Comparison of ENCODE assay signal across 10 mouse cellular contexts in the genomic region with DNA sequence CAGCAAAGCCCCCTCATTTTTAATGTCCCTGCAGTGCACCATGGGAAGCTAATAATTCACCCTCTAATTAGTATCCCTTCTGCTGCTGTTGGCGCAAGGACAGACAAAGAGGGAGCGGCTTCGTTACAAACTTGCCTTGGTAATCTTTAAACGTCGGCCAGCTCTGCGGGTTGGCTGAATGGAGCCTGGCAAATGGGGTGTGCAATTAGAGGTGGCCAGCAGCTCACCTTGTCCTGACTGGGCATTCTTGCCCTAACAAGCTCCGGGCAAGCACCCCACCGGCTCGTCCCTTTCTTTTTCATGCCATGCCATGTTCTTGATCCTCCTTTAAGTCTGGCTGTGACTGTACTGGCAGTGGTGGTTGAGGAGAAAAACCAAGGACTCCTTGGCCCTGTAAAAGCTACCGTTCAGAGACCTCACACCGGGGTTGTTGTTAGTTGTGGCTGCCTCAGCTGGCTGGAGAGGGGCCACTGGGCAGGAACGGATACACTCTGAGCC.
DNase-seq lines count a peak whose midpoint lies in the region; ATAC-seq and TF ChIP-seq lines count a peak whose summit lies in the region.
"Had no signal": no experiment of that assay in that cellular context is flagged by ENCODE, and none has a peak within 500 bp of the region (broad histone marks: within the 10 kb centered on the region; RNA-seq: fewer than 3 reads in every experiment).

No protein-coding gene starts in this region.

- ATAC-seq in hindbrain, embryonic 14.5 days (ENCODE audit: low FRiP score): peak; percentile 55; the same call in 1 of the 2 replicates
- ATAC-seq in midbrain, embryonic 16.5 days: peak; percentile 60; the same call in 1 of the 2 replicates
- ATAC-seq: Patski had no signal

- no peak overlapping the region for H3K4me3 ChIP-seq in heart, embryonic 10.5 days
- H3K4me3 ChIP-seq in hindbrain, embryonic 14.5 days (replicated peaks; ENCODE audit: low read length): no peak overlapping the region
- no peak overlapping the region for H3K4me3 ChIP-seq in midbrain, embryonic 16.5 days (ENCODE audit: low read depth, low read length)
- H3K4me3 ChIP-seq in lung, adult 2 months (replicated peaks; ENCODE audit: extremely low read depth, low read depth, low read length): no peak overlapping the region

- TF ChIP-seq POLR2A in lung, adult 2 months (IDR thresholded peaks at IDR 0.05; ENCODE audit: borderline replicate concordance, extremely low read depth, low read depth, low read length): no peak

- DNase-seq in heart, embryonic 10.5 days (ENCODE audit: low spot score): peak; percentile 69
- DNase-seq in heart, adult 18-20 months: no peak
- peak; percentile 59 to 67 for DNase-seq in cerebellum, postnatal 14 days
- DNase-seq in hindbrain, embryonic 14.5 days (ENCODE audit: low spot score): peak; percentile 61
- no peak for DNase-seq in lung, adult 2 months
- no peak for DNase-seq in thymus, postnatal 4 days
- no peak for DNase-seq in heart, adult 8-10 months (ENCODE audit: low spot score)

- no peaks in the 10 kb centered on the region for H3K27me3 ChIP-seq in heart, embryonic 10.5 days (ENCODE audit: insufficient read depth, poor library complexity, severe bottlenecking)
- H3K27me3 ChIP-seq in hindbrain, embryonic 14.5 days (ENCODE audit: control insufficient read depth, insufficient read depth, low read length): no peaks in the 10 kb centered on the region
- no peaks in the 10 kb centered on the region for H3K27me3 ChIP-seq in midbrain, embryonic 16.5 days (ENCODE audit: control insufficient read depth, insufficient read depth, low read depth, low read length)

- no peaks in the 10 kb centered on the region for H3K4me1 ChIP-seq in heart, embryonic 10.5 days
- H3K4me1 ChIP-seq in hindbrain, embryonic 14.5 days (replicated peaks; ENCODE audit: control insufficient read depth, insufficient read depth, low read length): 0 out of 2 replicates have a peak, but pooled peaks cover 9% of the 10 kb centered on the region
- H3K4me1 ChIP-seq in midbrain, embryonic 16.5 days (ENCODE audit: control insufficient read depth, insufficient read depth, low read length): peaks cover 6% of the 10 kb centered on the region; the same call in 1 of the 2 replicates
- H3K4me1 ChIP-seq in lung, adult 2 months (ENCODE audit: control insufficient read depth, insufficient read depth, low read length): no peaks in the 10 kb centered on the region

- H3K9ac ChIP-seq in hindbrain, embryonic 14.5 days: no peak overlapping the region
- no peak overlapping the region for H3K9ac ChIP-seq in midbrain, embryonic 16.5 days (ENCODE audit: low read depth, low read length)

- no peaks in the 10 kb centered on the region for H3K36me3 ChIP-seq in heart, embryonic 10.5 days
- no peaks in the 10 kb centered on the region for H3K36me3 ChIP-seq in hindbrain, embryonic 14.5 days (replicated peaks; ENCODE audit: control insufficient read depth, insufficient read depth)
- H3K36me3 ChIP-seq in midbrain, embryonic 16.5 days (ENCODE audit: control insufficient read depth, insufficient read depth, low read length): no peaks in the 10 kb centered on the region

- H3K4me2 ChIP-seq in hindbrain, embryonic 14.5 days (replicated peaks): no peak overlapping the region
- H3K4me2 ChIP-seq in midbrain, embryonic 16.5 days (ENCODE audit: low read length): no peak overlapping the region

- no peaks in the 10 kb centered on the region for H3K9me3 ChIP-seq in heart, embryonic 10.5 days
- H3K9me3 ChIP-seq in hindbrain, embryonic 14.5 days (ENCODE audit: control insufficient read depth, low read length): no peaks in the 10 kb centered on the region
- H3K9me3 ChIP-seq in midbrain, embryonic 16.5 days (replicated peaks; ENCODE audit: control insufficient read depth, low read length, poor library complexity, severe bottlenecking): no peaks in the 10 kb centered on the region

- TF ChIP-seq CTCF in lung, adult 2 months (IDR thresholded peaks at IDR 0.05; ENCODE audit: insufficient read depth, low read length): no peak

- 85% methylated on average over 12 of the region's 12 CpGs for WGBS in heart, embryonic 10.5 days
- 44% methylated on average over 12 of the region's 12 CpGs for WGBS in hindbrain, embryonic 14.5 days
- 32% methylated on average over 12 of the region's 12 CpGs for WGBS in midbrain, embryonic 16.5 days
- 87% methylated on average over 12 of the region's 12 CpGs for WGBS in lung, adult 2 months

- H3K27ac ChIP-seq in heart, embryonic 10.5 days: no peak overlapping the region
- H3K27ac ChIP-seq in hindbrain, embryonic 14.5 days: peak overlapping the region; percentile 38
- peak overlapping the region; percentile 17; the same call in 1 of the 2 replicates for H3K27ac ChIP-seq in midbrain, embryonic 16.5 days (ENCODE audit: low read length)
- H3K27ac ChIP-seq: macrophage had no signal

Comparison
In these comparisons a context has a peak if more than half of its experiments do, and no peak if none do; other contexts are left out.
1. DNase-seq: peak in heart, embryonic 10.5 days (single experiment), cerebellum, postnatal 14 days (2 of 2) and hindbrain, embryonic 14.5 days (single experiment); none in heart, adult 18-20 months (0 of 2), lung, adult 2 months (single experiment), thymus, postnatal 4 days (single experiment) and heart, adult 8-10 months (single experiment).